14 mouse cellular contexts compared by ENCODE assay signal in the genomic region with DNA sequence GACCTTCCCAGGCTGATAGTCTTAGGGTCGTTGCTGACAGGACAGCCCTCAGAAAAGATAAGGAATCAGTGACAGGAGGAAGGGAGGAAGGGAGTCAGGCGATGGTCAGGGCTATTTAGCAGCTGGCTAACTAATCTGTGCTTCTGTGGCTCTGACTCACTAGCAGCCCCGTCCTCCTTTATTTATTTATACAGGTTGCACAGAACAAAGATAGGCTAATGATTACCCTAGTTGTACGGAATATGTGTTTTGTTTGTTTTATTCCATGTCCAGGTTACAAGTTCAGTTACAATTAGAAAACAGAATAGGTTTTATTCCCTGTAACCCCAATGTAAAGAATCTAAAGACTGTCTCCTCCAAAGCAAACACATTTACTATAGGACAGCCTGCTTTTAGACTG.
"Had no signal": no experiment of that assay in that cellular context is flagged by ENCODE, and none has a peak within 500 bp of the region (broad histone marks: within the 10 kb centered on the region; RNA-seq: fewer than 3 reads in every experiment).

No protein-coding gene starts in this region.

- H3K9me3 ChIP-seq: limb, embryonic 12.5 days; midbrain, embryonic 10.5 days had no signal

- ATAC-seq: hindbrain, embryonic 16.5 days; inflammation-experienced regulatory T-cells, adult 6 months; lung, postnatal 0 days; midbrain, embryonic 16.5 days had no signal

- H3K4me3 ChIP-seq: limb, embryonic 12.5 days; midbrain, embryonic 10.5 days had no signal

- H3K27ac ChIP-seq: kidney, postnatal 0 days; limb, embryonic 12.5 days; midbrain, embryonic 10.5 days had no signal

- H3K4me2 ChIP-seq: limb, embryonic 12.5 days had no signal

- H3K9ac ChIP-seq: limb, embryonic 12.5 days had no signal

- DNase-seq: kidney, adult 9 months; kidney, postnatal 36 days; layer of hippocampus, adult 9-11 months; layer of hippocampus, postnatal 36 days; liver; lung, postnatal 36 days; thymus, postnatal 14 days had no signal
